Mouse (Mus musculus) hindbrain, embryonic 10.5 days (tissue): ENCODE measurements at regions not wholly inside any gene's neighbourhood (a gene's known extent, or its start where the extent isn't known, plus 50 kb on each side); places are given as distances from the start of the nearest gene placed in this dataset.

ENCODE experiments used
- DNase-seq: peaks from one replicate; pipeline ENCODE4 v3.0.0-alpha.2; 2017; ENCODE audit warnings: low spot score
- H3K27ac ChIP-seq: fragments of 300-500 bp; sonication (generic); 2 replicates; pipeline ENCODE4 v1.5.1; 2016; ENCODE audit warnings: mild to moderate bottlenecking, moderate library complexity
- H3K27me3 ChIP-seq: fragments of 300-500 bp; sonication (generic); 2 replicates; pipeline ENCODE4 v1.6.1; 2016; ENCODE audit warnings: mild to moderate bottlenecking; ENCODE audit not compliant: poor library complexity, insufficient read depth, severe bottlenecking
- H3K36me3 ChIP-seq: fragments of 300-500 bp; sonication (generic); 2 replicates; pipeline ENCODE4 v1.6.1; 2016; ENCODE audit warnings: mild to moderate bottlenecking, moderate library complexity
- H3K4me1 ChIP-seq: fragments of 300-500 bp; sonication (generic); replicated peaks from 2 replicates; pipeline ENCODE4 v1.6.1; 2016; ENCODE audit warnings: mild to moderate bottlenecking
- H3K4me3 ChIP-seq: fragments of 300-500 bp; sonication (generic); 2 replicates; pipeline ENCODE4 v1.5.1; 2016; ENCODE audit warnings: mild to moderate bottlenecking, moderate library complexity
- H3K9me3 ChIP-seq: fragments of 300-500 bp; sonication (generic); 2 replicates; pipeline ENCODE4 v1.6.1; 2016; ENCODE audit warnings: mild to moderate bottlenecking, moderate library complexity
- WGBS: fragments of 180-500 bp; shearing (Covaris S2); methylation state at CpG from one replicate; pipeline ENCODE4 v1.1.7; 2016; 5-methylcytosine and 5-hydroxymethylcytosine counted together

GRCm38 (mm10) chr7:113156366-113156765 lies 50.9 kb upstream of the Arntl start:
- Histone ChIP-seq H3K4me3 (no peak overlapping the region), H3K4me1 (peaks cover 31% of the 10 kb centered on the region), H3K27me3 (no peaks in the 10 kb centered on the region; the same call in 1 of the 2 replicates), H3K36me3 (no peaks in the 10 kb centered on the region), H3K9me3 (no peaks in the 10 kb centered on the region), H3K27ac (no peak overlapping the region)
- WGBS = 68% methylated on average over 5 of the region's 5 CpGs
- DNase-seq = no peak

GRCm38 (mm10) chr7:113156861-113157747 lies 50.2 kb upstream of the Arntl start:
- no peak for DNase-seq
- H3K36me3 ChIP-seq = no peaks in the 10 kb centered on the region
- no peaks in the 10 kb centered on the region; the same call in 1 of the 2 replicates for H3K27me3 ChIP-seq
- H3K9me3 ChIP-seq = no peaks in the 10 kb centered on the region
- H3K4me1 ChIP-seq = peaks cover 24% of the 10 kb centered on the region
- H3K27ac ChIP-seq = no peak overlapping the region
- WGBS = 71% methylated on average over 12 of the region's 12 CpGs
- H3K4me3 ChIP-seq = no peak overlapping the region
